Mouse (Mus musculus): ENCODE results near the gene Trio. TPM values are rescaled to one million over a fixed set of nuclear protein-coding genes. Genes with fewer than 3 reads are reported as not detected.

Trio gene
- polyA plus RNA-seq, 1 experiment from 2014 or later: 42.1 TPM

DNA sequence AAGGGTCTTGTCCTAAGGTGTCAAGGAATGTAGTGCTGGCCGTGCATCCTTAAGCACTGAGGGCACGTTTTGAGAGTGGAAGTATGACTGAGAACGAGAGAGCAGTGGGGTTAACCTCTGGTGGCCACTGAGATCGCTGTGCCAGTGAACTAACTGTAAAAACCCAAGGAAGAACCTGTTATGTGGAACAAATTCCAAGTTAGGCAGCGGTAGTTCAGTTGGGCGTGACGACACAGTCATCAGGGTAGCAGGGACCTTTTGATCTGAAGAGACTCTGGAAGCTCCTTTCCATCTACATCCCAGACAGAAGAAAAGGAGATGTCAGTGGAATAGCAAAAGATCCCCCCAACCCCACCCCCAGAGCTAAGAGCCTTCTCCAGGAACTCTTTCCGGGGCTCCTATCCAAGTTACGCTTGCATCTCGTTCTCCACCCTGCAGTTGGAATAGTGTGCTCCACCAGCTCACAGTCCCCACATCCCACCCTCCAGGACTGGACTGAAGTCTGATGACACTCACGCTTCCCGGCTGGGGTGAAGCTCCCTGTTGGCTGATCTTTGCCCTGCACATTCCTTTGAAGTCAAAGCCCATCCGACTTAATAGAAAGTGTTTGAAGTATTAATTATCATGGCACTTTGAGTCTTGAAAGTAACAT, 38.6 kb upstream of the Trio start:
- H3K36me3 ChIP-seq (ENCODE audit: control insufficient read depth, insufficient read depth, low read length): no peaks in the 10 kb centered on the region
- WGBS: 56% methylated on average over 13 of the region's 13 CpGs
- no peaks in the 10 kb centered on the region for H3K4me1 ChIP-seq (ENCODE audit: control insufficient read depth, insufficient read depth, low read length)
- no peak overlapping the region for H3K27ac ChIP-seq (ENCODE audit: low read depth, low read length)
- ATAC-seq (ENCODE audit: low FRiP score, low TSS enrichment): no peak
- no peaks in the 10 kb centered on the region for H3K27me3 ChIP-seq (ENCODE audit: control insufficient read depth, insufficient read depth, low read length)
- H3K4me3 ChIP-seq (ENCODE audit: low read length): no peak overlapping the region
- no peak overlapping the region for H3K9ac ChIP-seq (ENCODE audit: low read depth, low read length)
- H3K9me3 ChIP-seq (ENCODE audit: control insufficient read depth, low read length): no peaks in the 10 kb centered on the region
- H3K4me2 ChIP-seq (replicated peaks; ENCODE audit: low read depth, low read length): no peak overlapping the region

DNA sequence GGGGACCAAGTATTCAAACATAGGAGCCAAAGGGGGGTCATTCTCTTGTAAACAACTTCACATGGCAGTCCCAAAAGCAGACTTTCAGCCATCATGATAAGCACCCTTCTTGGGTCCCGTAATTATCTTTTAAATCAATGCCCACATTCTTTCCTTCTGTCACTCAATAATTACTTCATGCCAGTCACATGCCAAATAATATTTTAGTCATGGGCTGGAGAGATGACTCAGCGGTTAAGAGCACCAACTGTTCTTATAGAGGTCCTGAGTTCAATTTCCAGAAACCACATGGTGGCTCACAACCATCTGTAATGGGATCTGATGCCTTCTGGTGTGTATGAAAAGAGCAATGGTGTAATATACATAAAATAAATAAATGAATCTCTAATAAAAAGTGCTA, 37.8 kb upstream of the Trio start:
- H3K27ac ChIP-seq (ENCODE audit: low read depth, low read length): no peak overlapping the region
- no peak for ATAC-seq (ENCODE audit: low FRiP score, low TSS enrichment)
- H3K4me3 ChIP-seq (ENCODE audit: low read length): no peak overlapping the region
- no peaks in the 10 kb centered on the region for H3K4me1 ChIP-seq (ENCODE audit: control insufficient read depth, insufficient read depth, low read length)
- no peak overlapping the region for H3K4me2 ChIP-seq (replicated peaks; ENCODE audit: low read depth, low read length)
- H3K9me3 ChIP-seq (ENCODE audit: control insufficient read depth, low read length): no peaks in the 10 kb centered on the region
- H3K27me3 ChIP-seq (ENCODE audit: control insufficient read depth, insufficient read depth, low read length): no peaks in the 10 kb centered on the region
- WGBS: 95% methylated on average over 2 of the region's 2 CpGs
- H3K9ac ChIP-seq (ENCODE audit: low read depth, low read length): no peak overlapping the region
- H3K36me3 ChIP-seq (ENCODE audit: control insufficient read depth, insufficient read depth, low read length): no peaks in the 10 kb centered on the region

GRCm38 (mm10) chr15:28062016-28062415, 36.4 kb upstream of the Trio start:
- no peaks in the 10 kb centered on the region for H3K36me3 ChIP-seq (ENCODE audit: control insufficient read depth, insufficient read depth, low read length)
- no peak overlapping the region for H3K9ac ChIP-seq (ENCODE audit: low read depth, low read length)
- peaks cover 3% of the 10 kb centered on the region; the same call in 1 of the 2 replicates for H3K4me1 ChIP-seq (ENCODE audit: control insufficient read depth, insufficient read depth, low read length)
- no peak overlapping the region for H3K4me2 ChIP-seq (replicated peaks; ENCODE audit: low read depth, low read length)
- H3K9me3 ChIP-seq (ENCODE audit: control insufficient read depth, low read length): no peaks in the 10 kb centered on the region
- H3K27me3 ChIP-seq (ENCODE audit: control insufficient read depth, insufficient read depth, low read length): no peaks in the 10 kb centered on the region
- H3K4me3 ChIP-seq (ENCODE audit: low read length): no peak overlapping the region
- ATAC-seq (ENCODE audit: low FRiP score, low TSS enrichment): no peak
- H3K27ac ChIP-seq (ENCODE audit: low read depth, low read length): no peak overlapping the region
- WGBS: 94% methylated on average over 3 of the region's 3 CpGs

DNA sequence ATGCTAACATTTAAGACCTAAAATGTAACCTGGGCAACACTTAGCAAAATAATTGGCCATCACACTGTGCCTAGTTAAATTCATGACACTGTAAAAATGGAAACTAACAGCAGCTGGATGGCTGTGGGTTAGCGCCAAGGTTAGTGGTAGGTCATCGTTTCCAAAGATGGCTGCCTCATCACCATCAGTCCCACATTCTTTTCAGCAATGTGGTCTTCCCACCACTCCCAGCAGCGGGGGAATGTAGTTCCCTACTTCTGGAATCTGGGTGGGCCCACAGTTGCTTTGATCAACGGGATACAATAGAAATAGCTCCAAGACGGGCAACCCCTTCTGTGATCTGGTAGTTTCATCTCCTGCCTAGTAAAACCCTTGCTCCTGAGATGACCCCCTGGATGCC, 35.3 kb upstream of the Trio start:
- Histone ChIP-seq H3K27ac (ENCODE audit: low read depth, low read length) (no peak overlapping the region), H3K4me3 (ENCODE audit: low read length) (no peak overlapping the region), H3K36me3 (ENCODE audit: control insufficient read depth, insufficient read depth, low read length) (no peaks in the 10 kb centered on the region), H3K4me2 (replicated peaks; ENCODE audit: low read depth, low read length) (no peak overlapping the region), H3K9ac (ENCODE audit: low read depth, low read length) (no peak overlapping the region), H3K27me3 (ENCODE audit: control insufficient read depth, insufficient read depth, low read length) (no peaks in the 10 kb centered on the region), H3K9me3 (ENCODE audit: control insufficient read depth, low read length) (no peaks in the 10 kb centered on the region), H3K4me1 (ENCODE audit: control insufficient read depth, insufficient read depth, low read length) (peaks cover 3% of the 10 kb centered on the region; the same call in 1 of the 2 replicates)
- WGBS: 85% methylated on average over 5 of the region's 5 CpGs
- no peak for ATAC-seq (ENCODE audit: low FRiP score, low TSS enrichment)

GRCm38 (mm10) chr15:28060423-28060822, 34.8 kb upstream of the Trio start:
- Histone ChIP-seq H3K9me3 (ENCODE audit: control insufficient read depth, low read length) (no peaks in the 10 kb centered on the region), H3K4me3 (ENCODE audit: low read length) (no peak overlapping the region), H3K36me3 (ENCODE audit: control insufficient read depth, insufficient read depth, low read length) (no peaks in the 10 kb centered on the region), H3K27me3 (ENCODE audit: control insufficient read depth, insufficient read depth, low read length) (no peaks in the 10 kb centered on the region), H3K9ac (ENCODE audit: low read depth, low read length) (no peak overlapping the region), H3K4me1 (ENCODE audit: control insufficient read depth, insufficient read depth, low read length) (peaks cover 3% of the 10 kb centered on the region; the same call in 1 of the 2 replicates), H3K4me2 (replicated peaks; ENCODE audit: low read depth, low read length) (no peak overlapping the region), H3K27ac (ENCODE audit: low read depth, low read length) (no peak overlapping the region)
- 73% methylated on average over 6 of the region's 6 CpGs for WGBS
- ATAC-seq (ENCODE audit: low FRiP score, low TSS enrichment): no peak

GRCm38 (mm10) chr15:28057545-28057944, 31.9 kb upstream of the Trio start:
- no peak overlapping the region for H3K9ac ChIP-seq (ENCODE audit: low read depth, low read length)
- H3K9me3 ChIP-seq (ENCODE audit: control insufficient read depth, low read length): no peaks in the 10 kb centered on the region
- H3K27ac ChIP-seq (ENCODE audit: low read depth, low read length): no peak overlapping the region
- H3K4me2 ChIP-seq (replicated peaks; ENCODE audit: low read depth, low read length): no peak overlapping the region
- peaks cover 3% of the 10 kb centered on the region; the same call in 1 of the 2 replicates for H3K4me1 ChIP-seq (ENCODE audit: control insufficient read depth, insufficient read depth, low read length)
- no peaks in the 10 kb centered on the region for H3K27me3 ChIP-seq (ENCODE audit: control insufficient read depth, insufficient read depth, low read length)
- ATAC-seq (ENCODE audit: low FRiP score, low TSS enrichment): no peak
- no peaks in the 10 kb centered on the region for H3K36me3 ChIP-seq (ENCODE audit: control insufficient read depth, insufficient read depth, low read length)
- WGBS: 58% methylated on average over 5 of the region's 5 CpGs
- no peak overlapping the region for H3K4me3 ChIP-seq (ENCODE audit: low read length)

- H3K4me3 ChIP-seq (ENCODE audit: low read length): no peak overlapping the region
- no peaks in the 10 kb centered on the region for H3K9me3 ChIP-seq (ENCODE audit: control insufficient read depth, low read length)
These were observed 29.1 kb upstream of the Trio start for GRCm38 (mm10) chr15:28054731-28055130.

GRCm38 (mm10) chr15:28054111-28054510, 28.5 kb upstream of the Trio start:
- H3K27me3 ChIP-seq (ENCODE audit: control insufficient read depth, insufficient read depth, low read length): no peaks in the 10 kb centered on the region
- H3K4me3 ChIP-seq (ENCODE audit: low read length): no peak overlapping the region
- no peak overlapping the region for H3K9ac ChIP-seq (ENCODE audit: low read depth, low read length)
- H3K36me3 ChIP-seq (ENCODE audit: control insufficient read depth, insufficient read depth, low read length): no peaks in the 10 kb centered on the region
- peaks cover 10% of the 10 kb centered on the region for H3K4me1 ChIP-seq (ENCODE audit: control insufficient read depth, insufficient read depth, low read length)
- 41% methylated on average over 1 of the region's 1 CpGs for WGBS
- no peak overlapping the region for H3K4me2 ChIP-seq (replicated peaks; ENCODE audit: low read depth, low read length)
- no peaks in the 10 kb centered on the region for H3K9me3 ChIP-seq (ENCODE audit: control insufficient read depth, low read length)
- H3K27ac ChIP-seq (ENCODE audit: low read depth, low read length): no peak overlapping the region
- ATAC-seq (ENCODE audit: low FRiP score, low TSS enrichment): no peak; the same call in 1 of the 2 replicates

More at GRCm38 (mm10) chr15:28054731-28055130, 29.1 kb upstream of the Trio start:
- Histone ChIP-seq H3K27me3 (ENCODE audit: control insufficient read depth, insufficient read depth, low read length) (no peaks in the 10 kb centered on the region), H3K4me2 (replicated peaks; ENCODE audit: low read depth, low read length) (no peak overlapping the region), H3K27ac (ENCODE audit: low read depth, low read length) (no peak overlapping the region), H3K36me3 (ENCODE audit: control insufficient read depth, insufficient read depth, low read length) (no peaks in the 10 kb centered on the region), H3K4me1 (ENCODE audit: control insufficient read depth, insufficient read depth, low read length) (peaks cover 10% of the 10 kb centered on the region), H3K9ac (ENCODE audit: low read depth, low read length) (no peak overlapping the region)
- no peak for ATAC-seq (ENCODE audit: low FRiP score, low TSS enrichment)
- 85% methylated on average over 1 of the region's 1 CpGs for WGBS

GRCm38 (mm10) chr15:28053226-28053625, 27.6 kb upstream of the Trio start:
- no peak overlapping the region for H3K4me3 ChIP-seq (ENCODE audit: low read length)
- H3K4me2 ChIP-seq (replicated peaks; ENCODE audit: low read depth, low read length): no peak overlapping the region
- 39% methylated on average over 6 of the region's 6 CpGs for WGBS
- H3K27me3 ChIP-seq (ENCODE audit: control insufficient read depth, insufficient read depth, low read length): no peaks in the 10 kb centered on the region
- no peak overlapping the region for H3K27ac ChIP-seq (ENCODE audit: low read depth, low read length)
- no peak overlapping the region for H3K9ac ChIP-seq (ENCODE audit: low read depth, low read length)
- no peak for ATAC-seq (ENCODE audit: low FRiP score, low TSS enrichment)
- H3K36me3 ChIP-seq (ENCODE audit: control insufficient read depth, insufficient read depth, low read length): no peaks in the 10 kb centered on the region
- H3K9me3 ChIP-seq (ENCODE audit: control insufficient read depth, low read length): no peaks in the 10 kb centered on the region
- H3K4me1 ChIP-seq (ENCODE audit: control insufficient read depth, insufficient read depth, low read length): peaks cover 10% of the 10 kb centered on the region

Measured in kidney, embryonic 14.5 days (tissue).